Mouse (Mus musculus) C2C12 (cell line): ENCODE measurements at regions not wholly inside any gene's neighbourhood (a gene's known extent, or its start where the extent isn't known, plus 50 kb on each side); places are given as distances from the start of the nearest gene placed in this dataset.
"Not testable (repeated sequence)": the region's sequence is repeated elsewhere in the genome, so short reads cannot be mapped to it uniquely, and the experiment has no call there.

Source experiments
- H3K27me3 ChIP-seq: one replicate; pipeline ENCODE4 v1.6.1; 2011; ENCODE audit not compliant: control insufficient read depth, insufficient read depth, insufficient read length
- H3K36me3 ChIP-seq: one replicate; pipeline ENCODE4 v1.6.1; 2011; ENCODE audit not compliant: control insufficient read depth, insufficient read depth
- H3K4me3 ChIP-seq: one replicate; pipeline ENCODE4 v1.5.1; 2011; ENCODE audit warnings: mild to moderate bottlenecking, control low read depth; ENCODE audit not compliant: poor library complexity, insufficient read depth, severe bottlenecking
- H3K79me2 ChIP-seq: one replicate; pipeline ENCODE4 v1.6.1; 2011; ENCODE audit not compliant: control insufficient read depth, insufficient read depth
- H3K79me3 ChIP-seq: one replicate; pipeline ENCODE4 v1.6.1; 2011; ENCODE audit warnings: low read depth, control low read depth
- H3ac ChIP-seq: one replicate; pipeline ENCODE3; 2011; ENCODE audit warnings: low read depth; ENCODE audit not compliant: control insufficient read depth, insufficient read length
- CEBPB ChIP-seq: IDR thresholded peaks from one replicate; pipeline ENCODE4 v1.6.1; 2011; ENCODE audit warnings: low read depth, mild to moderate bottlenecking, control low read depth, moderate library complexity
- CTCF ChIP-seq: IDR thresholded peaks from one replicate; pipeline ENCODE4 v1.5.1; 2011; ENCODE audit not compliant: control insufficient read depth, insufficient read depth, insufficient read length
- FOSL1 ChIP-seq: IDR thresholded peaks from one replicate; pipeline ENCODE4 v1.8.0; 2011; ENCODE audit warnings: mild to moderate bottlenecking, low read length; ENCODE audit not compliant: poor library complexity, insufficient read depth, severe bottlenecking
- MAX ChIP-seq: IDR thresholded peaks from one replicate; pipeline ENCODE4 v1.6.1; 2011; ENCODE audit warnings: mild to moderate bottlenecking, control low read depth
- MYOD1 ChIP-seq: IDR thresholded peaks from one replicate; pipeline ENCODE4 v1.6.1; 2011; ENCODE audit warnings: low read depth; ENCODE audit not compliant: control insufficient read depth, insufficient read length
- MYOG ChIP-seq: IDR thresholded peaks from one replicate; pipeline ENCODE4 v1.6.1; 2011; ENCODE audit not compliant: control insufficient read depth, insufficient read length; ENCODE audit errors: extremely low read depth
- USF1 ChIP-seq: IDR thresholded peaks from one replicate; pipeline ENCODE4 v1.6.1; 2011; ENCODE audit warnings: low read depth, mild to moderate bottlenecking, control low read depth, moderate library complexity

DNA sequence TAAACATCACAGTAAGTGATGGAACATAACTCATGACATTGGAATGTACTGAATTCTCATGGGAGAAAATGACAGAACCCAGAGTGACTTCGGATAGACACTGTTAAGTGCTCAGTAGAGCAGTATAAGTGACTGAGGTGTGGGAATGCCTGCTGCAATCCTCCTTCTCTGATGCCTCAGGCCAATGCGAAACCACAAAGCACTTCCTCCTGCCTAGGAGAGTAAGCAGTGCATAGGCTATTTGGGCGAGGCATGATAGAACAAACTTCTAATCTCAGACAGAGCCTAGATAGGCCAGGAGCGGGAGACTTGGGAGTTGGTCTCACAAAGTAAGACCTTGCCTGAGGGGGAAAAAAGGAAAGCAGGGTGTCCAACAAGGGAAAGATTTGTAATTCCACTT is 190.6 kb upstream of the Olfr1324 start:
- H3ac ChIP-seq, result no peak overlapping the region
- no peaks in the 10 kb centered on the region for H3K27me3 ChIP-seq
- H3K4me3 ChIP-seq, result no peak overlapping the region
- no peaks in the 10 kb centered on the region for H3K79me2 ChIP-seq
- H3K79me3 ChIP-seq, result no peaks in the 10 kb centered on the region
- no peaks in the 10 kb centered on the region for H3K36me3 ChIP-seq
- no peak for TF ChIP-seq FOSL1
- TF ChIP-seq CEBPB, result no peak
- no peak for TF ChIP-seq MAX
- no peak for TF ChIP-seq MYOG
- no peak for TF ChIP-seq CTCF
- TF ChIP-seq MYOD1, result no peak
- TF ChIP-seq USF1, result no peak

GRCm38 (mm10) chrX:50616920-50617319 is 188.6 kb upstream of the Olfr1324 start:
- not testable (repeated sequence) for H3K27me3 ChIP-seq, H3ac ChIP-seq, H3K36me3 ChIP-seq, H3K79me2 ChIP-seq, H3K79me3 ChIP-seq, H3K4me3 ChIP-seq

DNA sequence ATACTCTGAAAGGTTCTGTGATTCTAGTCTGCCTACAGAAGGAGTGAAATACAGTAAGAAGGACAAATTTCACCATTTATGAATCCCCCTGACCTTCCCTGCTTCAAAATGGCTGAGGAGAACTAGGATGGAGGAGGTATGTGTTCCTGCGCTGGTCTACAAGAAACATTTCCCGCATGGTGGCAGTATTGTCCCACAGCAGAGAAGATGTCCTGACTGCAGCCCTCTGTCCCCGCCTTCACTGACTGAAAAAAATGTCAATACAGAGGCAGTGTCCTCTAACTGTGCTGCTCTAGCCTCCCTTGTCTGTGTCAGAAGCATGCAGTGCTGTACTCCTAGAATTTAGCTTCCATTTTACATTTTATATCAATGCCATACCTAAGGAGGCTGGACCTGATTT is 186.6 kb upstream of the Olfr1324 start:
- not testable (repeated sequence) for H3K4me3 ChIP-seq, H3K27me3 ChIP-seq, H3K36me3 ChIP-seq, H3ac ChIP-seq, H3K79me3 ChIP-seq, H3K79me2 ChIP-seq

DNA sequence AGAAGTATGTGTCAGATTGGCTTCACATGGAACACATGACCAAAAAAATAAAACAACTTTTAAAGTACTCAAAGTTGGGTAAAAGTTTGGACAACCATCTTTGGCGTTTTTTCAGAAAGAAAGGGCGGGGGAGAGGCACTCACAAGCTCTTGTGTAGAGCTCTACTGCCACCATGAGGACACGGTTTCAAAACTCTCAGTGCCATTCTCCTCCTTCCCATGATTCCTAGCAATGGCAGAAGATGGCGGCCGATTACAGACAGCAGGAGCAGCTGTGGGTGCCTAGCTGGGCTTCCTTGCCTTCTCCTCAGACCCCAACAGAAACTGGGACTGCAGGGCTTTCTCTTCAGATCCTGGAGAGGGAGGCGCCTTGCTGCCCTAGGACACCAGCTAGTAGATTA is 186.1 kb upstream of the Olfr1324 start:
- not testable (repeated sequence) for H3K4me3 ChIP-seq

DNA sequence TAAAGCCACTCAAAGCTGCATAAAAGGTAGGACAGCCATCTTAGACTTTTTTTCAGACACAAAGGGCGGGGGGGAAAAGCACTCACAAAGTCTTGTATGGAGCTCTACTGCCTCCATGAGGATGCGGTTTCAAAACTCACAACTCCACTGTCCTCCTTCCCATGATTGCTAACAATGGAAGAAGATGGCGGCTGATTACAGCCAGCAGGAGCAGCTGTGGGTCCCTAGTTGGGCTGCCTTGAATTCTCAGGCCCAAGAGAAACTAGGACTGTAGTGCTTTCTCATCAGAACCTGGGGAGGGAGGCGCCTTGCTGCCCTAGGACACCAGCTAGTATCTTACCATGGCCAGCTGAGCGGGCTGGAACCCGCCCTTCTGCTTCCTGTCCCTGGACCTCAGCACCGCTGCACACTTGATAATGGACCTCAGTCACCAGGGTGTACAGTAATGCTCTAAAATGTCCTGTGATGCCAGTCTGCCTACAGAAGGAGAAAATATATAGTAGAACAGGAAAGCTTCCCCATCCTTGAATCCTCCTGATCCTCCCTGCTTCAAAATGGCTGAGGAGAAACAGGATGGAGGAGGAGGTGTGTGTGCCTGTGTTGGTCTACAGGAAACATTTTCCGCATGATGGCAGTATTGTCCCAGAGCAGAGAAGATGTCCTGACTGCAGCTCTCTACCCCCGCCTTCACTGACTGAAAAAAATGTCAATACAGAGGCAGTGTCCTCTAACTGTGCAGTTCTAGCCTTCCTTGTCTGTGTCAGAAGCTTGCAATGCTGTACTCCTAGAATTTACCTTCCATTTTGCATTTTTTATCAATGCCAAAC is 183.7 kb upstream of the Olfr1324 start:
- Histone ChIP-seq H3K4me3 (no peak overlapping the region), H3K36me3 (no peaks in the 10 kb centered on the region), H3K27me3 (no peaks in the 10 kb centered on the region), H3K79me3 (no peaks in the 10 kb centered on the region), H3K79me2 (no peaks in the 10 kb centered on the region), H3ac (no peak overlapping the region)
- no peak for TF ChIP-seq CTCF

More for the DNA sequence above, 186.1 kb upstream of the Olfr1324 start:
- H3K27me3 ChIP-seq, H3K36me3 ChIP-seq, H3ac ChIP-seq, H3K79me2 ChIP-seq, H3K79me3 ChIP-seq: not testable (repeated sequence)

- not testable (repeated sequence) for H3ac ChIP-seq, H3K27me3 ChIP-seq, H3K79me3 ChIP-seq, H3K4me3 ChIP-seq, H3K79me2 ChIP-seq, H3K36me3 ChIP-seq
Measured at GRCm38 (mm10) chrX:50608141-50608540, 179.8 kb upstream of the Olfr1324 start.

GRCm38 (mm10) chrX:50607636-50608035 is 179.3 kb upstream of the Olfr1324 start:
- Histone ChIP-seq H3K4me3 (no peak overlapping the region), H3K27me3 (no peaks in the 10 kb centered on the region), H3K79me3 (no peaks in the 10 kb centered on the region), H3K36me3 (no peaks in the 10 kb centered on the region), H3ac (no peak overlapping the region), H3K79me2 (no peaks in the 10 kb centered on the region)
- TF ChIP-seq FOSL1 (no peak), MYOD1 (no peak), USF1 (no peak), CTCF (no peak), MYOG (no peak), MAX (no peak), CEBPB (no peak)

- not testable (repeated sequence) for H3K27me3 ChIP-seq, H3K4me3 ChIP-seq, H3K79me3 ChIP-seq, H3ac ChIP-seq, H3K36me3 ChIP-seq, H3K79me2 ChIP-seq
Measured at GRCm38 (mm10) chrX:50605517-50605916, 177.2 kb upstream of the Olfr1324 start.

GRCm38 (mm10) chrX:50604995-50605394 is 176.7 kb upstream of the Olfr1324 start:
- not testable (repeated sequence) for H3K79me2 ChIP-seq, H3ac ChIP-seq, H3K79me3 ChIP-seq, H3K36me3 ChIP-seq, H3K27me3 ChIP-seq, H3K4me3 ChIP-seq

DNA sequence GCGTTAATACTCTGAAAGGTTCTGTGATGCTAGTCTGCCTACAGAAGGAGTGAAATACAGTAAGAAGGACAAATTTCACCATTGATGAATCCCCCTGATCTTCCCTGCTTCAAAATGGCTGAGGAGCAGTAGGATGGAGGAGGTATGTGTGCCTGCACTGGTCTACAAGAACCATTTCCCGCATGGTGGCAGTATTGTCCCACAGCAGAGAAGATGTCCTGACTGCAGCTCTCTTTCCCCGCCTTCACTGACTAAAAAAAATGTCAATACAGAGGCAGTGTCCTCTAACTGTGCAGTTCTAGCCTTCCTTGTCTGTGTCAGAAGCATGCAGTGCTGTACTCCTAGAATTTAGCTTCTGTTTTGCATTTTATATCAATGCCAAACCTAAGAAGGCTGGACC is 174.6 kb upstream of the Olfr1324 start:
- H3K79me3 ChIP-seq, H3K27me3 ChIP-seq, H3K36me3 ChIP-seq, H3K79me2 ChIP-seq, H3ac ChIP-seq, H3K4me3 ChIP-seq: not testable (repeated sequence)
